Mouse (Mus musculus) olfactory bulb, adult 2 months (tissue): ENCODE results near the gene Morn1.

Experiments used
- CTCF ChIP-seq: fragments of 200-500 bp; IDR thresholded peaks from 2 replicates; pipeline ENCODE4 v1.5.1; 2012; ENCODE audit warnings: low read depth, mild to moderate bottlenecking, low read length, moderate library complexity; ENCODE audit not compliant: insufficient read depth
- POLR2A ChIP-seq: fragments of 200-500 bp; IDR thresholded peaks from 2 replicates; pipeline ENCODE4 v1.6.1; 2012; ENCODE audit warnings: mild to moderate bottlenecking, low read depth, low read length, moderate library complexity; ENCODE audit not compliant: insufficient read depth

DNA sequence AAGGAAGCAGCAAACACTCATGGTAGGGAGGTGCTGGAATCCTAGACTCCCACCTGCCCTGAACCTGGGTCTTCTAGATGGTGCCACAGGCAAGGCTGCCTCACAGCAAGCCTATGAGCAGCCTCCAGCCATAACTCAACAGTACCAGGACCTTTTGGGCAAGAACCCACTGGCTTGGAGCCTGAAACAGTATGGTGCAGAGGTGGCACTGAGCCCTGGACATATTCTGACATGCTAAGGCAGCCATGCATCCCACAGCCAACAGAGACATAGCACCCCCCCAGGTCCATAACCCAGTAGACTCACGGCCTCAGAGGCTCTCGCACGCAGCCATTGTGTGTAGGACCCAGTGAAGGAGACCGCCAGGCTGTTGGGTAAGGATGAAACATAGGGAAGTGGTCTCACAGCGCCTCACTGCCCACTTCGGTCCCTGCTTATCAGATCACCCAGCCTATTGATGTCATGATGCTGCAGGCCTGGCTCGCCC lies 48.4 kb downstream of the Morn1 start:
- TF ChIP-seq CTCF, result no peak
- TF ChIP-seq POLR2A, result no peak
